Mouse (Mus musculus): Measurements from ENCODE around the gene Mecom. TPM values are rescaled to one million over a fixed set of nuclear protein-coding genes. Genes with fewer than 3 reads are reported as not detected.
"Not testable (repeated sequence)": the region's sequence is repeated elsewhere in the genome, so short reads cannot be mapped to it uniquely, and the experiment has no call there.

The Mecom gene
- polyA plus RNA-seq, 1 experiment, result 1.8 TPM

- Histone ChIP-seq H3ac (ENCODE audit: control insufficient read depth, insufficient read length) (no peak overlapping the region), H3K4me2 (ENCODE audit: low read depth) (no peak overlapping the region), H3K27me3 (ENCODE audit: control insufficient read depth, insufficient read depth, insufficient read length) (peaks cover 6% of the 10 kb centered on the region), H3K79me2 (ENCODE audit: control insufficient read depth, insufficient read depth) (no peaks in the 10 kb centered on the region), H3K4me3 (no peak overlapping the region), H3K36me3 (ENCODE audit: control insufficient read depth, insufficient read depth) (no peaks in the 10 kb centered on the region)
- TF ChIP-seq CEBPB (IDR thresholded peaks at IDR 0.05; ENCODE audit: insufficient read depth, poor library complexity, severe bottlenecking) (no peak), E2F4 (IDR thresholded peaks at IDR 0.05; ENCODE audit: insufficient read depth) (no peak), TCF3 (IDR thresholded peaks at IDR 0.05; ENCODE audit: insufficient read length, low read depth) (no peak), POLR2AphosphoS2 (IDR thresholded peaks at IDR 0.05; ENCODE audit: insufficient read length, low read depth) (no peak), MYOD1 (IDR thresholded peaks at IDR 0.05; ENCODE audit: control insufficient read depth in 1 of 3, insufficient read length in 2 of 3, low read depth in 2 of 3) (no peak), TCF12 (IDR thresholded peaks at IDR 0.05; ENCODE audit: insufficient read depth, poor library complexity, severe bottlenecking) (no peak), SRF (IDR thresholded peaks at IDR 0.05; ENCODE audit: control insufficient read depth, insufficient read length, low read depth) (no peak), REST (IDR thresholded peaks at IDR 0.05; ENCODE audit: insufficient read depth, insufficient read length) (no peak), MYOG (IDR thresholded peaks at IDR 0.05; ENCODE audit: control insufficient read depth in 1 of 3, insufficient read depth in 1 of 3, insufficient read length in 2 of 3, low read depth in 2 of 3) (no peak), MAX (IDR thresholded peaks at IDR 0.05; ENCODE audit: low read depth) (no peak), USF1 (IDR thresholded peaks at IDR 0.05; ENCODE audit: low read depth) (no peak), POLR2A (IDR thresholded peaks at IDR 0.05; ENCODE audit: insufficient read length, low read depth) (no peak)
Observed at GRCm38 (mm10) chr3:30544305-30544704, 3.5 kb downstream of the Mecom start.

GRCm38 (mm10) chr3:30535821-30536220, 12.0 kb downstream of the Mecom start:
- no peak for TF ChIP-seq POLR2AphosphoS2 (IDR thresholded peaks at IDR 0.05; ENCODE audit: insufficient read length, low read depth)
- Histone ChIP-seq H3K79me2 (ENCODE audit: control insufficient read depth, insufficient read depth) (no peaks in the 10 kb centered on the region), H3K36me3 (ENCODE audit: control insufficient read depth, insufficient read depth) (no peaks in the 10 kb centered on the region)

GRCm38 (mm10) chr3:30520751-30521150, 27.1 kb downstream of the Mecom start:
- H3K4me3 ChIP-seq; H3K36me3 ChIP-seq (ENCODE audit: control insufficient read depth, insufficient read depth); H3K4me2 ChIP-seq (ENCODE audit: low read depth); H3K27me3 ChIP-seq (ENCODE audit: control insufficient read depth, insufficient read depth, insufficient read length); H3K79me2 ChIP-seq (ENCODE audit: control insufficient read depth, insufficient read depth); H3ac ChIP-seq (ENCODE audit: control insufficient read depth, insufficient read length): not testable (repeated sequence)

More at GRCm38 (mm10) chr3:30535821-30536220, 12.0 kb downstream of the Mecom start:
- no peak overlapping the region for H3K4me2 ChIP-seq (ENCODE audit: low read depth)
- H3K27me3 ChIP-seq (ENCODE audit: control insufficient read depth, insufficient read depth, insufficient read length), result no peaks in the 10 kb centered on the region
- no peak overlapping the region for H3ac ChIP-seq (ENCODE audit: control insufficient read depth, insufficient read length)
- no peak overlapping the region for H3K4me3 ChIP-seq

- Histone ChIP-seq H3K36me3 (ENCODE audit: control insufficient read depth, insufficient read depth) (no peaks in the 10 kb centered on the region), H3K79me2 (ENCODE audit: control insufficient read depth, insufficient read depth) (no peaks in the 10 kb centered on the region), H3ac (ENCODE audit: control insufficient read depth, insufficient read length) (no peak overlapping the region), H3K27me3 (ENCODE audit: control insufficient read depth, insufficient read depth, insufficient read length) (peaks cover 13% of the 10 kb centered on the region), H3K4me3 (no peak overlapping the region), H3K4me2 (ENCODE audit: low read depth) (no peak overlapping the region)
- TF ChIP-seq TCF12 (IDR thresholded peaks at IDR 0.05; ENCODE audit: insufficient read depth, poor library complexity, severe bottlenecking) (no peak), MAX (IDR thresholded peaks at IDR 0.05; ENCODE audit: low read depth) (no peak), POLR2A (IDR thresholded peaks at IDR 0.05; ENCODE audit: insufficient read length, low read depth) (no peak), CEBPB (IDR thresholded peaks at IDR 0.05; ENCODE audit: insufficient read depth, poor library complexity, severe bottlenecking) (no peak), POLR2AphosphoS2 (IDR thresholded peaks at IDR 0.05; ENCODE audit: insufficient read length, low read depth) (no peak), USF1 (IDR thresholded peaks at IDR 0.05; ENCODE audit: low read depth) (no peak), TCF3 (IDR thresholded peaks at IDR 0.05; ENCODE audit: insufficient read length, low read depth) (no peak), E2F4 (IDR thresholded peaks at IDR 0.05; ENCODE audit: insufficient read depth) (no peak), MYOG (IDR thresholded peaks at IDR 0.05; ENCODE audit: control insufficient read depth in 1 of 3, insufficient read depth in 1 of 3, insufficient read length in 2 of 3, low read depth in 2 of 3) (no peak), MYOD1 (IDR thresholded peaks at IDR 0.05; ENCODE audit: control insufficient read depth in 1 of 3, insufficient read length in 2 of 3, low read depth in 2 of 3) (no peak), SRF (IDR thresholded peaks at IDR 0.05; ENCODE audit: control insufficient read depth, insufficient read length, low read depth) (no peak), REST (IDR thresholded peaks at IDR 0.05; ENCODE audit: insufficient read depth, insufficient read length) (no peak)
Observed at GRCm38 (mm10) chr3:30519425-30519824, 28.4 kb downstream of the Mecom start.

- peaks cover 30% of the 10 kb centered on the region for H3K27me3 ChIP-seq (ENCODE audit: control insufficient read depth, insufficient read depth, insufficient read length)
- no peak for TF ChIP-seq USF1 (IDR thresholded peaks at IDR 0.05; ENCODE audit: low read depth)
- no peak for TF ChIP-seq TCF3 (IDR thresholded peaks at IDR 0.05; ENCODE audit: insufficient read length, low read depth)
- TF ChIP-seq SRF (IDR thresholded peaks at IDR 0.05; ENCODE audit: control insufficient read depth, insufficient read length, low read depth), result no peak
- TF ChIP-seq MAX (IDR thresholded peaks at IDR 0.05; ENCODE audit: low read depth), result no peak
- no peaks in the 10 kb centered on the region for H3K79me2 ChIP-seq (ENCODE audit: control insufficient read depth, insufficient read depth)
Observed at GRCm38 (mm10) chr3:30515795-30516170, 32.0 kb downstream of the Mecom start.

More at GRCm38 (mm10) chr3:30515795-30516170, 32.0 kb downstream of the Mecom start:
- Histone ChIP-seq H3K4me3 (no peak overlapping the region), H3K36me3 (ENCODE audit: control insufficient read depth, insufficient read depth) (no peaks in the 10 kb centered on the region), H3ac (ENCODE audit: control insufficient read depth, insufficient read length) (no peak overlapping the region), H3K4me2 (ENCODE audit: low read depth) (no peak overlapping the region)
